Comparison of ENCODE assay signal across 20 mouse cellular contexts in genomic region chr12:77201461-77202143, GRCm38 (mm10). TPM values are rescaled to one million over a fixed set of nuclear protein-coding genes. Genes with fewer than 3 reads are reported as not detected.
DNase-seq lines count a peak whose midpoint lies in the region; TF ChIP-seq lines count a peak whose summit lies in the region.
"Had no signal": no experiment of that assay in that cellular context is flagged by ENCODE, and none has a peak within 500 bp of the region (broad histone marks: within the 10 kb centered on the region; RNA-seq: fewer than 3 reads in every experiment).

No protein-coding gene starts in this region.

- H3K27me3 ChIP-seq in small intestine, adult 2 months (ENCODE audit: control insufficient read depth, insufficient read depth, low read length), result no peaks in the 10 kb centered on the region
- H3K27me3 ChIP-seq: embryonic facial prominence, embryonic 12.5 days; forebrain, embryonic 13.5 days; forebrain, embryonic 15.5 days had no signal

- H3K36me3 ChIP-seq in small intestine, adult 2 months (ENCODE audit: control insufficient read depth, insufficient read depth, low read length), result no peaks in the 10 kb centered on the region
- H3K36me3 ChIP-seq: embryonic facial prominence, embryonic 10.5 days; embryonic facial prominence, embryonic 12.5 days; forebrain, embryonic 15.5 days had no signal

- no peak for TF ChIP-seq CTCF in small intestine, adult 2 months (IDR thresholded peaks at IDR 0.05; ENCODE audit: extremely low read depth, insufficient read length, insufficient replicate concordance, low read depth, low read length)

- H3K27ac ChIP-seq in small intestine, adult 2 months (ENCODE audit: insufficient read depth, low read depth, low read length), result 0 out of 2 replicates have a peak overlapping the region, but pooled peaks have one; percentile 43
- H3K27ac ChIP-seq: embryonic facial prominence, embryonic 10.5 days; embryonic facial prominence, embryonic 12.5 days; forebrain, embryonic 13.5 days; forebrain, embryonic 15.5 days had no signal

- H3K4me3 ChIP-seq in small intestine, adult 2 months (ENCODE audit: low read depth, low read length), result no peak overlapping the region
- H3K4me3 ChIP-seq: embryonic facial prominence, embryonic 10.5 days; embryonic facial prominence, embryonic 12.5 days; forebrain, embryonic 13.5 days; forebrain, embryonic 15.5 days had no signal

- peak; percentile 22 for DNase-seq in thymus, postnatal 14 days
- DNase-seq in thymus, postnatal 25 days, result no peak
- DNase-seq in 416B (ENCODE audit: low read depth), result peak; percentile 53
- peak; percentile 60 for DNase-seq in MEL-GATA-1-ER (ENCODE audit: extremely low read depth, low read depth)
- no peak for DNase-seq in adrenal gland, postnatal 36 days
- no peak for DNase-seq in urinary bladder, adult 18-20 months (ENCODE audit: low spot score in 2 of 2)
- DNase-seq: adrenal gland, adult 2 months; adrenal gland, postnatal 10 days; adrenal gland, postnatal 25 days; cerebellum, adult 11-12 months; cerebellum, adult 2 months; cerebellum, adult 9-10 months; cerebellum, postnatal 10 days; cerebellum, postnatal 25 days; forebrain, postnatal 0 days had no signal

- TF ChIP-seq POLR2A in small intestine, adult 2 months (IDR thresholded peaks at IDR 0.05; ENCODE audit: low read depth, low read length), result no peak

- peaks cover 28% of the 10 kb centered on the region; the same call in 1 of the 2 replicates for H3K4me1 ChIP-seq in small intestine, adult 2 months (ENCODE audit: control insufficient read depth, insufficient read depth, insufficient read length, low read length)
- H3K4me1 ChIP-seq: embryonic facial prominence, embryonic 10.5 days; embryonic facial prominence, embryonic 12.5 days; forebrain, embryonic 13.5 days; forebrain, embryonic 15.5 days had no signal

- WGBS in small intestine, adult 2 months, result 35% methylated on average over 10 of the region's 10 CpGs

RNA-seq across cellular contexts. Expression of gene Fut8, which starts 36.3 kb away (rescaled TPM):
- polyA plus RNA-seq in small intestine, adult 2 months (2012; rRNA removed), result 5.9 and 10.9 TPM in 2 replicates
- 10 to 100 TPM; 39.2 to 43.0 TPM for total RNA-seq in adrenal gland, postnatal 36 days (2021)

Comparison
In these comparisons a context has a peak if more than half of its experiments do, and no peak if none do; other contexts are left out.
1. DNase-seq: peak in thymus, postnatal 14 days (single experiment), 416B (single experiment) and MEL-GATA-1-ER (single experiment); none in thymus, postnatal 25 days (single experiment), adrenal gland, postnatal 36 days (0 of 2) and urinary bladder, adult 18-20 months (0 of 2).